Mouse (Mus musculus) testis, postnatal 14 days (tissue): Measurements from ENCODE around the gene Ipo5.

Experiments used
- DNase-seq: peaks from one replicate; pipeline ENCODE4 v3.0.0; 2021; ENCODE audit warnings: low spot score

Gene Ipo5

DNA sequence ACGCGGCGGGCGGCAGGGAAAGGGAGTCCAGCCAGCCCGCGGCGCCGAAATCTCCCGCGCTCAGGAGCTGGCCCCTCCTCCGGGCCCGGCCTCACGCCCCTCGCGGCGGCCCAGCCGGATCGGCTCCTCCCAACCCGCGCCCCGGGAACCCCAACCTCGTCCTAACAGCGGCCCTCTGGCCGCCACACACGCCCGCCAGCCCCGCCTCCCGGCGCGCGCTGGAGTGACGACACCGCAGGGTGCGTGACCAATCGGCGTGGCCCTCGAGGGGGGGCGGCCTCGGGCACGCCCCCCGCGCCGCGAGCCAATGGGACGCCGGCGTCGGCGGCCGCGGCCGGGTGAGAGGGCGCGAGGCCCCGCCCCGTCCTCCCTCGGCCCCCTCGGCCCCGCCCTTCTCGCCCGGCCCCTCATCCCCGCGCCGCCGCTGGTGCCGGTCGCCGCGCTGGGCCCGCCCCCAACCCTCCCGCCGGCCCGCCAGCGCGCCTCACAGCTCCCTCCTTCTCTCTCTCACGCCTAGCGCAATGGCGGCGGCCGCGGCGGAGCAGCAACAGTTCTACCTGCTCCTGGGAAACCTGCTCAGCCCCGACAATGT lies at the start of gene Ipo5:
Gene Ipo5, plus strand, starts transcription at position 492 of the 592 bp plus-strand sequence.
- DNase-seq = peak; percentile 95

DNA sequence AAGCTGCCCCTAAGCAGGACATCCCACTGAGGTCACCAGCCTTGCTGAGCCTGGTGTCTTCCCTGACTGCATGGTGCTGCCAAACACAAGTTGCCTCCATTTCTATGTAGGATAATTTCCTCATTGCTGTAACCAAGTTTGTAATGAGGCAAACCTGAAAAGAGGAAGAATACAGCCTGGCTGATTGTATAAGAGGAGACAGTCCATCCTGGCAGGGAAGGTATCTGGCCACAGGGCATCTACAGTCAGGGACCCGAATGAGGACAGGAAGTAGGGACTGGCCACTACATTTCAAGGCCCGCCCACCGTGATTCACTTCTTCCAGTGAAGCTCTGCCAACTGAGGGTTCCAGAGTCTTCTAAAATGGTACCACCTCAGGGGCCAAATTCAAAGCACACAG lies 47.8 kb upstream of the Ipo5 start:
- no peak for DNase-seq

DNA sequence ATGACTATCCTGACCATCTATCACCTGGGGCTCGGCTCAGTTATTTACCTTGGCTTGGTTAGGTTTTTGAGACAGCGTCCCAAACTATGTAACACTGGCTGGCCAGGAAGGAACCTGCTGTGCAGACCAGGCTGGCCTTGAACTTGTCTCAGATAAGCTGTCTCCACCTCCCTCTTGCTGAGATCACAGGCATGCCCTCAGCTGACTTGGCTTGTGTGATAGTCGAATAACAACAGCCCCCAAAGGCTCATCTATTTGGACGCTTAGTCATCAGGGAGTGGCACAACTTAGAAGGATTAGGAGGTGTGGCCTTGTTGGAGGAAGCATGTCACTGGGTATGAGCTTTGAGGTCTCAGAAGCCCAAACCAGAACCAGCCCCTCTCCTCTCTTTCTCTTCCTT lies 46.1 kb upstream of the Ipo5 start:
- DNase-seq = no peak

DNA sequence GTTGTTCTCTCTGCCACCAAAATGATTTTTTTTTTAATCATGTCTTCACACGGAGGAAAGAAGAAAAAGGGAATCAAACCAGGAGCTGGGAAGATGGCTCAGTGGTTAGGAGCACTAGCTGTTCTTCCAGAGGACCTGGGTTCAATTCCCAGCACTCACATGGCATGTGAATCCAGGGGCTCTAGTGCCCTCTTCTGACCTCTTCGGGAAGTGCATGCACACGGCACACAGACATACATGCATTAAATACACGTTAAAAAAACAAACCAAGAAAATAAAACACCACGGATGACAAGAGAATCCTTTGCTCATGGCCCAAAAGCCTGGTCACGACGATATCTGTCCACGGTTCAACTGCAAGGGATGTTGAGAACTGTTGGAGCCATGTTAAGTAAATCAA lies 44.5 kb upstream of the Ipo5 start:
- DNase-seq = no peak

DNA sequence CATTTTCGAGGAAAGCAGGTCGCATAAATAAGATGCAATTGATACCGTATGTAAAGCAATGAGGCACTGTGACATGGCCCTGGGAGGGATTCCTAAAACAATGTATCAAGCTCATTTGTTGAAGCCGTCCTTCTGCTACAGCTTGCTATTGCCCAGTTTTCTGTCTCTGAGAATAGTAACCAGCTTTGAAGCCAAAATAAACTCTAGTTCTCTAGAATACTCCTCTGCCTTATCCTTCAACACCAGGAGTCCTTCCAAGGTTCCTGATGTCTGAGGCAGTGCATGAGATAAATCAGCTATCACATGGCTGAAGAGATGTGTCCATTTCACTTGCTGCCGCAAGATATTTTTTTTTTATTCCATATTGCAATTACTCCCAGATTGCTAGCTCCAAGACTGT lies 43.9 kb upstream of the Ipo5 start:
- DNase-seq = no peak

DNA sequence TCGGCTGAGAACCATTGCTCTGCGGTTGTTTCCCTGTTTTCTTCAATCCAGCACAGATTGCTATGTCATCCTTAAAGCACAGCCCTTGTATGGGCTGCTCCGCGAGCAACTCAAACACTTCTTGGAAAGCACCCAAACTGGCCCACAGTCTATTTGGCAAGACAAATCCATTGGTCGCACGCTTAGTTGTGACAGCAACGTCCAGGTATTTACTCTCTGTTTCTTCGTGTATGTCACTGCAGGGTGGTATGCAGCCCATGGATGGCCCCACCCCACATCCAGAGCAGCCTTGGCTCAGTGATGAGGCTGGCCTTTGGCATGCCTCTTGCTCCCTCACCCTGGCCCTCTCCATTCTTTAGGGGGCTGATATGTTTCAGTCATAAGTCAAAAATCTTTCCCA lies 42.5 kb upstream of the Ipo5 start:
- DNase-seq = no peak

DNA sequence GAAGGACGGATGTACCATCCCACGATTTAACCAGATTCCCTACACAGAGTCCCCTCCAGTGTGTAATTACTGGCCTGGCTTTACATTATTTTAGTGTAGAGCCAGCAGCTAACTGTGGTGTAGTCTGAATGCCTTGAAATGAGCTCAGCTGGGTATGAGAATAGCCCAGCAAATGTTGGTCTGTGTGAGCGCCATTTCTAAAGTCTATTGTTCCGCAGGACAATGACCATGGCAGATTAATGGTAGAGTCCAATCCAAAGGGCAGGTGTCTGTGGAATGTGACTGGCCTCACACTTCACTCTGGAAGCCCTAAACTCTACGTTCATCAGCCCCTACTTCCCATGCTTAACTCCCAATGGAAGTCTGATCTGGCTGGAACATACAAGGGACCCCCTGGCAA lies 40.3 kb upstream of the Ipo5 start:
- DNase-seq = no peak

DNA sequence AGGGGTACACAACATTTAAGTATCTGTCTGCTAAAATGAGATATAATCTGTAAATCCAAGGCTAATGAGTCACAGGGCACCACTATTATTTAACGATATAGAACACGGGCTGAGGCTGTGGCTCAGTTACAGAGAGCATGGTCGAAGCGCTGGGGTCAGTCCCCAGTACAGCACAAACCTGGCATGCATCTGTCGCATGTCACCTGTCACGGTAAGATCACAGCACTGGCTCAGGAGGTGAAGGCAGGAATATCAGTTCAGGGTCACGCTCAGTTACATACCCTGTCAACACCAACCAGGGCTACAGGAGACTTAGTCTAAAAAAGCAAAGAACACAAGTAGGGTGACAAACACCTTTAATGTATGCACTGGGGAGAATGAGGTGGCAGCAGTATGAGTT lies 36.6 kb upstream of the Ipo5 start:
- no peak for DNase-seq

DNA sequence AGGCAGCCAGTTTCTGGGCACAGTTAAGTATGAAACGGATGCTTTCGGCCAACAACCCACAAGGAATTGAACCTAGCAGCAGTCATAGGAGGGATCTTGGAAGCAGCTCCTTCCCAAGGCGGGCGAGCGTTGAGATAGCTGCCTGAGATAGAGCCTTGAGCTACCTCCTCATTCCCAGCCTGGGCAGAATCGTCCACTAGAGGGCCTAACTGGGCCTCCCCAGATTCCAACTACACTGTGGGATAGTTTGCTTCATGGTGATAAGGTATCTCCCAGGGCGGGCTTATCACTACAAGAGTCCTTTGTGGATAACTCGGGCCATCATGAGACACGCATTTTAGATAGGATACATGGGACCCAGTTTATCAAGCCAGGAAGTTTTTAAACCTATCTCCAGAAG lies 35.9 kb upstream of the Ipo5 start:
- DNase-seq = no peak

DNA sequence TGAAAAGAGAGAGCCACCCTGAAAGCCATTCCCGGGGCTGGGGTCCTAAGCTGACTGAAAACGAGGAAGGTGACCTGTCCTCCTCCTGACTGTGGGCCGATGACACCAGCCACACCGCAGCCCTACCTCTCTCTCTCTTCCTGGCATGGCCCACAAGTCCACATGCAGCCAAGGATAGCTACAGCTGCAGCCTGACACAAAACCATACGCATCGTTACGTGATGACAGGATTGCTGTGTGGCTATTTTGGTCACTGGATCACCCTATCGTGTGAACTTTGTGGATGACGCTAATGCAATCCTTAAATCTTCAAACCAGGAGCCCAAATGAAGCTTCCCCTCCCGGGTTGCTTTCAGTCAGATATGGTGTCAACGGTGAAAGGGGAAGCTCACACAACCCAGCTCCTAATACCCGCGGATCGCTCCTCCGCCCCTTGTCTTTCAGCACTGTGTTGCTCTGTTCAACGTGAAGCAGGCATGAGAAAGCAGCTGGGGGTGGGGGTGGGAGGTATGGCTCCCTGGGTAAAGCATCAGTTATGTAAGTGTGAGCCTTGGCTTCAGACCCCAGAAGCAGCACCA lies 35.1 kb upstream of the Ipo5 start:
- DNase-seq = no peak

DNA sequence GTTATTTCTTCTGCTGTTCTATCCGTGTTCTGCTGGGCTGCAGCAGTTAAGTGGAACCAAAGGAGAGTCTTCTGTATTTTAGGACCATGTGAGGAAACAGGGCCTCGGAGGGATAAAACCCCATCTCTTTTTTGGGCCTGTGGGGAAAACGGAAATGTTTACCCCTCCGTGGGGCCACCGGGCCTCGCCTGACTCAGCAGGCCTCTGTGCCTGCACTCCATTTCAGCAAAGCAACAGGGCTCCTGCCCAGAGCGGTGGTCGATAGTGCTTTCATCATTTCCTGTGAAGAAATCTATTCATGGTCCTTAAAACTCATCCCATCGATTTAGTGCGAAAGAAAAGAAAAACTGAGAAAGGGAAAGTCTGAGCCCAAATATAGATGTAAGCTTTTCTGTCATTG lies 33.9 kb upstream of the Ipo5 start:
- no peak for DNase-seq

DNA sequence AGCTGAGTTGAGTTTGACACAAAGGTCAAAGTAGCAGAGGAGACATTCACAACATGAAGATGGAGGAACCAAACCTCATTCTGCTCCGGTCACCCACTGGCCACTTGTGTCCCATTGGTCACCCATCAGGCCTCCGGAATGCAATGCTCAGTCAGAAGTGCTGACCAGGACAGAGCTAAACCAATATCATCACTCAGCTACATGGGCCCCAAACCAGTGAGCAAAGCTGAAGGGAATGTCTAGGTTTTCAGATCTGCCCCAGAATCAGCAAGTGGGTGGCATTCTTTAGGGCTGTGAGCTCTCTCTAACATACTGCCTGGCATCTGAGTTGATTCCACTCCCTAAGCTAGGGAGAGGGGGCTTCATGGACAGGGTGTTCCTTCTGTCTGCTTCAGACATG lies 32.0 kb upstream of the Ipo5 start:
- DNase-seq = no peak

DNA sequence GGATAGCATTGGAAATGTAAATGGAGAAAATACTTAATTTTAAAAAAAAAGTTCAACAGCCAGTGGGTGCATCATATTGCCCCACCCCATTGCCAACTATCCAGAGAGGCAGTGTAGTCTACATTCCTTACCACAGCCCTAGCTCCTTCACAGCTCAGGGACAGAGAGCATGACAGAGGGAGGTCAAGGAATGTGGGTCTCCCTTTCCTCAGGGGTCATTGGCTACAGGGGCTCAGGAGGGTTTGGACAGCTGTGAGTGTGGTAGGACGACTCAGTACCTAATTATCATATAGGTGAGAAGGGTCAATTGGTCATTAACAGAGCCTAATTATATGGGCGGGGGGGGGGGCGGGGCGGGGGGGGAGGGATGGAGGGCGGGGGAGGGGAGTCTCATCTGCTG lies 30.4 kb upstream of the Ipo5 start:
- DNase-seq = no peak

DNA sequence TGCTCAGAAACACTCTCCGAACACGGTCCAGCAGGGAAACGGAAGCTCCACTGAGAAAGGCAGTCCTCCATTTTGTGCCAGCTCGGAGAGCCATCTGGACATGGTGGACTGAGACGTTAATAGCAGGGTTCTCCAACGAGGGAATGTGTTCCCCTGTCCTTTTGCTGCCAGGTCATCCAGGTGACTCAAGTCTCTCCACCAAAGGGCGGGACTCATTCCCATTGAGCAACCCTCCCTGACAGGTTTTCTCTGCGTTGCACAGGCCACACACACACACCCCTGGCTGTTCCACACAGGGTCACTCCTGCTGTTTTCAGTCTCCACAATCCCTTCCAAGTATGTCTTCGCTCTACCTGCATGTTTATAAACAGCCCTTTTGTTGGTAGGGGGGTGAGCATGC lies 30.0 kb upstream of the Ipo5 start:
- DNase-seq = no peak

- no peak for DNase-seq
Observed at GRCm38 (mm10) chr14:120888681-120889080, 22.3 kb upstream of the Ipo5 start.

DNA sequence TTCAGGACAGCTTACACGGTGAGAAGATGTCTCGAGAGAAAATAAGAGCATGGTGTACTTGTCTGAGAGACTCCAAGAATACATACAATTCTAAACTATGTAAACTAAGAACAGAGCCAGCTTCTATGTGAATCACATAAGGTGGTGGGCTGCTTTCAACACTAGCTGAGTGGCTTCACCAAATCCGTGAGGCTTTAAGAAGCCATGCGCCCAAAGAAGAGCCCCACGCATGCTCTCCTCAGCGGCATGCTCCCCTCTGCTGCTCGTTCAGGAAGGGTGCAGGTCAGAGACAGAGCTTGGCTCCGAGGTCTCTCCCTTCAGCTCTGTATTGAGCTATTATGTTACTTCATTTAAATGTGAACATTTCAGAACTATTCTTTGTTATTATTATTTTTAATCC lies 18.7 kb upstream of the Ipo5 start:
- no peak for DNase-seq

GRCm38 (mm10) chr14:120896613-120897012 lies 14.4 kb upstream of the Ipo5 start:
- DNase-seq = no peak

DNA sequence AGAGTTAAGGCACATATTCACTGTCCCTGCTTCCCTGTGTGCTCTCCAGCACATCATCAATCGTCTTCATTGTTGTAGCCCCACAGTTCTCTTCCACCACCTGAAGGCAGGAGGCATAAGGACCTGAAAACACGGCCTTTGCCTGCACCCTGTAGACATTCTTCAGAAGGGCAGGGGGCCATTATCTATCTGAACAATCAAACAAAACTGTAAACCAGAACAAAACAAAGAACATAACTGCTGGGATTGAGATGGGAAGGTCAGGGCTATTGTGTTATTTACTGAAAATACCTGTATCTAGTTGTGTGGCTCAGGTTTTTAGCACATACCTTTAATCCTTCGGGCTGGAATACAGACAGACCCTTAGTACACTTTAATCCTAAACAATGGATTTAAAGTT lies 12.1 kb upstream of the Ipo5 start:
- no peak for DNase-seq

DNA sequence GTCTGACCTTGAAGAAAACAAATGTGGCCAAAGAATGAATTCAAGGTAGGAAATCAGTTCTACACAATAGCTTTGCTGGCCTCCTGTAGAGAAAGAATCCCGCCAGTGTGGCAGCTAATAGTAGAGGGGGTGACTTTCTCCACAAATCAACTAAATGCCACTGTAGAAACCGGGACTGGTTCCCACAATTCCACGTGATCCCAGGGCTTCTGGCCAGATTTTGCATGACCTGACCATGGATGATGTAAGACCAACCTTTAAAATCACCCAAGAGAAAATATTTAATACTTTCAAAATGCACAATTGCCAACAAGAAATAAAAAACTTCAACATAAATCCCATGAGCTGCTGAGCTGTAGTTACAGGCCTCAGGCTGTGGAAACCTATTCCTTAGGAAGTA lies 1.6 kb upstream of the Ipo5 start:
- no peak for DNase-seq

DNA sequence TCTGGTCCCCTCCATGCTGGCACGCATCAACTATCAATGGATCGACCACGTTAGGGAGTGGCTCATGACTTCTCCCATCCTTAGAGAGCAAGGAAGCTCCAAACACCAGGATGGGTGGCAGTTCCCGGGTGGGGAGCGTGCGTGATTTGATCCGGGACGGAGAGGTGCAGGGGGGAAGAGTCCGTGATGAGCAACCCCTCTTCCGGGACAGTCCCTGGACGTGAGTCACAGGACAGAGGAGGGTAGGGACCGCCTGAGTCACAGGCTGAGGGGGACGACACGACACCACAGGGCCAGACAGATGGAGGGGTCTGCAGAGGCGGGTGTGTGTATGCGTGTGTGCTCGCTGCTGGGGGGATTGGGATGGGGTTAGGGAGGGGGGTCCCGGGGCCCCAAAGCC lies 704 bp upstream of the Ipo5 start:
- peak; percentile 65 for DNase-seq

GRCm38 (mm10) chr14:120911388-120911901 lies 421 bp downstream of the Ipo5 start:
- peak; percentile 67 for DNase-seq

- DNase-seq = no peak
Observed at GRCm38 (mm10) chr14:120912090-120912710, 1.2 kb downstream of the Ipo5 start.

- DNase-seq = no peak
Observed at GRCm38 (mm10) chr14:120912916-120913315, 1.9 kb downstream of the Ipo5 start.

- no peak for DNase-seq
Observed at GRCm38 (mm10) chr14:120921805-120922204, 10.8 kb downstream of the Ipo5 start.
